Mouse (Mus musculus) liver, adult 2 months (tissue): ENCODE measurements at regions not wholly inside any gene's neighbourhood (a gene's known extent, or its start where the extent isn't known, plus 50 kb on each side); places are given as distances from the start of the nearest gene placed in this dataset.

Experiments used
- DNase-seq: peaks from one replicate; pipeline ENCODE4 v3.0.0-alpha.2; 2011; ENCODE audit warnings: low read depth, low spot score; ENCODE audit errors: extremely low read depth
- H3K27ac ChIP-seq: fragments of 200-500 bp; replicated peaks from 2 replicates; pipeline ENCODE4 v1.5.1; 2012; ENCODE audit warnings: low read depth, mild to moderate bottlenecking, control low read depth, inconsistent platforms, low read length; ENCODE audit not compliant: insufficient read depth
- H3K27me3 ChIP-seq: fragments of 200-500 bp; 2 replicates; pipeline ENCODE4 v1.6.1; 2012; ENCODE audit warnings: mild to moderate bottlenecking, moderate library complexity, low read length, inconsistent platforms; ENCODE audit not compliant: control insufficient read depth, insufficient read depth
- H3K36me3 ChIP-seq: fragments of 200-500 bp; 2 replicates; pipeline ENCODE4 v1.6.1; 2012; ENCODE audit warnings: low read length, inconsistent platforms; ENCODE audit not compliant: control insufficient read depth, insufficient read depth
- H3K4me1 ChIP-seq: fragments of 200-500 bp; 2 replicates; pipeline ENCODE4 v1.6.1; 2011; ENCODE audit warnings: low read length; ENCODE audit not compliant: control insufficient read depth, insufficient read depth
- H3K4me3 ChIP-seq: fragments of 200-500 bp; 2 replicates; pipeline ENCODE4 v1.5.1; 2011; ENCODE audit warnings: low read depth, mild to moderate bottlenecking, control low read depth, low read length, moderate library complexity; ENCODE audit not compliant: insufficient read depth
- H3K79me2 ChIP-seq: fragments of 200-500 bp; 2 replicates; pipeline ENCODE4 v1.6.1; 2012; ENCODE audit warnings: inconsistent platforms, mild to moderate bottlenecking, low read length, moderate library complexity; ENCODE audit not compliant: control insufficient read depth, insufficient read depth
- H3K9ac ChIP-seq: fragments of 200-500 bp; 2 replicates; pipeline ENCODE4 v1.6.1; 2012; ENCODE audit warnings: low read depth, mild to moderate bottlenecking, control low read depth, inconsistent platforms, low read length
- CTCF ChIP-seq: fragments of 200-500 bp; IDR thresholded peaks from 2 replicates; pipeline ENCODE4 v1.5.1; 2011; ENCODE audit warnings: low read depth, low read length, control low read depth
- POLR2A ChIP-seq: fragments of 200-500 bp; IDR thresholded peaks from 2 replicates; pipeline ENCODE4 v1.6.1; 2011; ENCODE audit warnings: low read length, control low read depth; ENCODE audit not compliant: insufficient read depth; ENCODE audit errors: extremely low read depth
- WGBS: fragments of 180-500 bp; shearing (Covaris S2); methylation state at CpG from one replicate; pipeline ENCODE4 v1.1.7; 2018; 5-methylcytosine and 5-hydroxymethylcytosine counted together

DNA sequence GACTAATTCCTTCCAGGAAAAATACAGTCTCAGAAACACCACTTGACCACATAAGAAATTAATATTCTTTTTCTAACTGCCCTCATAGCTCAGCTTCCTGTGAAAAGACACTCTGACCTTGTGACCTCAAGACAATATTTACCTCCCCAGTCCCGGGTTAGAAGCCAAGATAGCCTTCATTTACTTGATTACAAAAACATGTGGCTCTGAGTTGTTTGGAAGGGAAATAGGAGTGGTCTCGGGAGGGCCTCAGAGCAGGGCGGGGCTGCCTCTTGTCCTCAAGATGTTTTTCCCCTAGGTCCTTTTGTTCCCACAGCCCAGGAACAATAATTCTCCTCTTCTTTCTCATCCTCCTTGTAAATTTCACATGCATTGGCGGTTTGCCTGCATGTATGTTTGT is 76.7 kb downstream of the Spesp1 start:
- no peaks in the 10 kb centered on the region for H3K27me3 ChIP-seq
- peak; percentile 80 for DNase-seq
- H3K9ac ChIP-seq = no peak overlapping the region
- 29% methylated on average over 4 of the region's 4 CpGs for WGBS
- H3K79me2 ChIP-seq = no peaks in the 10 kb centered on the region
- H3K4me1 ChIP-seq = peaks cover 8% of the 10 kb centered on the region
- H3K27ac ChIP-seq = peak overlapping the region; percentile 18; the same call in 1 of the 2 replicates
- H3K4me3 ChIP-seq = no peak overlapping the region
- TF ChIP-seq CTCF (no peak), POLR2A (no peak)
- H3K36me3 ChIP-seq = no peaks in the 10 kb centered on the region

DNA sequence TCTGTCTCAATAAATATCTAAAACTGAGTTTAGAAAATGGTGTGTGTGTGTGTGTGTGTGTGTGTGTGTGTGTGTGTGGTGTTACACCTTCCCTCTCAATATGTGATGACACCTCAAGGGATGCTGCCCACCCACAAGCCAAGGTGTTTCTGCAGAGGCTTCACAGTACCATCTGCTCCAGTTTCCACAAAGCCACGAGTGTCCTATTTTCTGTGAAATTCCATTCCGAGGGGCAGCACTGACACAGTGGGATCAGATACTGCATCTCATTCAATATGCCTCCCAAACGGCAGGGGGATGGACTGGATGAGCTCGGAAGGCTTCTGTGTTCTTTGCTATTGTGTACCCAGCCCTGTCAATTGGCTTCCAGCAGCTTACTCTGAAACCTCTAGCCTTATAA is 78.5 kb downstream of the Spesp1 start:
- no peak for DNase-seq
- Histone ChIP-seq H3K27me3 (no peaks in the 10 kb centered on the region), H3K9ac (no peak overlapping the region), H3K36me3 (no peaks in the 10 kb centered on the region), H3K4me3 (no peak overlapping the region), H3K27ac (no peak overlapping the region), H3K4me1 (peaks cover 8% of the 10 kb centered on the region), H3K79me2 (no peaks in the 10 kb centered on the region)
- 76% methylated on average over 4 of the region's 4 CpGs for WGBS
- TF ChIP-seq POLR2A (no peak), CTCF (no peak)

DNA sequence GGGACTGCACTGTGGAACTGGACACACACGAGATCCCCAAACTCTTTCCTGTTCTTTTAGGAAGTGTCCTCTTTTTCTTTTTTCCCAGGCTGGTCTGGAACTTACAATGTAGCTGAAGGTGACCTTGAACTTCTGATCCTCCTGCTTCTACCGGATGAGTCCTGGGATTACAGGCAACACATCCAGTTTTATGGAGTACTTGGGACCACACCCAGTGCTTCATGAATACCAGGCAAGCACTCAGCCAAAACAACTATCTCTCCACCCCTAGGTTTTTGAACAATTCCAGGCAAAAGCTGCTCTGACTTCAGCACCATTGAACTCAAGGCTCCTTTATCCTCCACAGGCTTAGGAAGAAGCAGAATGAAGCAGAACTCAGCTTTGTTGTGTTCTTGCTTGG is 79.7 kb downstream of the Spesp1 start:
- no peaks in the 10 kb centered on the region for H3K79me2 ChIP-seq
- no peak overlapping the region for H3K9ac ChIP-seq
- no peaks in the 10 kb centered on the region for H3K27me3 ChIP-seq
- no peak overlapping the region for H3K4me3 ChIP-seq
- no peak for DNase-seq
- no peaks in the 10 kb centered on the region for H3K36me3 ChIP-seq
- 64% methylated on average over 2 of the region's 2 CpGs for WGBS
- H3K27ac ChIP-seq = no peak overlapping the region
- peaks cover 7% of the 10 kb centered on the region for H3K4me1 ChIP-seq
- TF ChIP-seq CTCF (no peak), POLR2A (no peak)

DNA sequence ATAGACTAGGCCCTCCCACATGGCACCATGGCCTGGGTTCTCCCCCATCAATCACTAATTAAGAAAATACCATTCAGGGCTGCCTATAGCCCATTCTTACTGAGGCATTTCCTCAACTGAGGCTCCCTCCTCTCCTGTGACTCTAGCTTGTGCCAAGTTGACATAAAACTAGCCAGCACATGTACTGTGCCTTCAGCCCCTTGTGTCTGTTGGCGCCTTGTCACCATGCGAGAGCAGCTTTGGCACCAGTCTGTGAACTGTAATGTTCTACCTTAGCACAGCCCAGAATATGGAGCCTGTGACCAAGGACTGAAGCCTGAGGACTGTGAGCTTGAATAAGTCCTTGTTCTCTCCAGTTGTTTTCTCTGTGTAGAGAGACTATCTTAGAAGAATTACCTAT is 75.0 kb upstream of the Glce start:
- DNase-seq = no peak
- Histone ChIP-seq H3K4me1 (no peaks in the 10 kb centered on the region), H3K9ac (no peak overlapping the region), H3K27me3 (no peaks in the 10 kb centered on the region), H3K27ac (no peak overlapping the region), H3K79me2 (no peaks in the 10 kb centered on the region), H3K36me3 (no peaks in the 10 kb centered on the region), H3K4me3 (no peak overlapping the region)
- WGBS = 83% methylated on average over 2 of the region's 2 CpGs
- no peak for TF ChIP-seq CTCF
- TF ChIP-seq POLR2A = no peak

DNA sequence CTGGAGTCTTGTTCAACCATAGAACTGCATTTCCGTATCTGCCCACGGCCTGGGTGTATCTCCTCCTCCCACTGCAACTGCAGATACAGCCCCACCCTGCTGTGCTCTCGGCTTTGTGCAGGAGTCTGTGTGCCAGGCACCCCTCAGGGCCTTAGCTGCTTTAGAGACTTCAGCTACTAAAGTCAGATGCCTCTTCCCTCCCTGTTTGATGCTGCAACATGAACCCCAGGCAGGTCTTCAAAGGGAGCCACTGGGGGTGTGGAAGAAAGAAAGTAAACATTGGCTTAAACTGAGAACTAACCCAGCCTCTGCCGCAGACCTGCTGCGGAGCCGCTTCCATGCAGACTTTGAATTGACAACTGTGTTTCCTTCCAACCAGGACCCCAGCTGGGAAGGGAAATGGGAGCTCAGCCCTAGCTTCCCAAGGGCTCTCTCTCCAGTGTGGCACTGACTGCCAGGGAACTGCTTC is 70.0 kb upstream of the Glce start:
- Histone ChIP-seq H3K9ac (no peak overlapping the region), H3K4me1 (no peaks in the 10 kb centered on the region), H3K36me3 (no peaks in the 10 kb centered on the region), H3K4me3 (no peak overlapping the region), H3K79me2 (no peaks in the 10 kb centered on the region), H3K27me3 (no peaks in the 10 kb centered on the region), H3K27ac (no peak overlapping the region)
- TF ChIP-seq CTCF (no peak), POLR2A (no peak)
- 17% methylated on average over 6 of the region's 6 CpGs for WGBS
- DNase-seq = no peak

DNA sequence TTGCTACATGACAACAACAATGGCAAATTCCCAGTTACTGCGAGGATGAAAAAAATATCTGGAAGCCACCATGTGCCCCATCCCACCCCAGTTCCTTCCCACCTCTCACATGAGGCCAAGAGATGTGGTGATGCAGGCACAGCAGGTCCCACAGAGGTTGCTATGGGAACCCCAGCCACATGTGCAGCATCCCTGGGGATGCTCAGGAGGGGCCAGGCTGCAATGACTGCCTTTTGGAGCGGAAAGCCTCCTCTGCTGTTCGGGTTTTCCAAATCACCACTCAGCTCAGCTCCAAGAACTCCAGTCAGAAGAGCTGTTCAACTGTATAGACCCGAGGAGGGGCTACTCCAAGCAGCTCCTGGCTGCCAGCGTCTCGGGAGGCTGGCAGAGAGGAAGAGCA is 68.0 kb upstream of the Glce start:
- Histone ChIP-seq H3K4me1 (no peaks in the 10 kb centered on the region), H3K36me3 (no peaks in the 10 kb centered on the region), H3K27ac (no peak overlapping the region), H3K27me3 (no peaks in the 10 kb centered on the region), H3K79me2 (no peaks in the 10 kb centered on the region), H3K4me3 (no peak overlapping the region), H3K9ac (no peak overlapping the region)
- no peak for DNase-seq
- TF ChIP-seq CTCF = no peak
- TF ChIP-seq POLR2A = no peak
- WGBS = 83% methylated on average over 6 of the region's 6 CpGs
